Mouse (Mus musculus): Measurements from ENCODE around the gene Notch1.

GRCm38 (mm10) chr2:26487322-26488021 is 29.0 kb downstream of the Notch1 start:
- TF ChIP-seq CTCF (IDR thresholded peaks at IDR 0.05; ENCODE audit: control insufficient read depth, insufficient read depth, insufficient read length) (no peak), MAX (IDR thresholded peaks at IDR 0.05) (no peak), MYOG (IDR thresholded peaks at IDR 0.05; ENCODE audit: control insufficient read depth, extremely low read depth, insufficient read length) (no peak)
